Mouse (Mus musculus): Measurements from ENCODE around the gene Gna14. TPM values are rescaled to one million over a fixed set of nuclear protein-coding genes. Genes with fewer than 3 reads are reported as not detected.

Gna14 gene
- polyA plus RNA-seq, 1 experiment from 2014 or later, result 1.3 TPM

DNA sequence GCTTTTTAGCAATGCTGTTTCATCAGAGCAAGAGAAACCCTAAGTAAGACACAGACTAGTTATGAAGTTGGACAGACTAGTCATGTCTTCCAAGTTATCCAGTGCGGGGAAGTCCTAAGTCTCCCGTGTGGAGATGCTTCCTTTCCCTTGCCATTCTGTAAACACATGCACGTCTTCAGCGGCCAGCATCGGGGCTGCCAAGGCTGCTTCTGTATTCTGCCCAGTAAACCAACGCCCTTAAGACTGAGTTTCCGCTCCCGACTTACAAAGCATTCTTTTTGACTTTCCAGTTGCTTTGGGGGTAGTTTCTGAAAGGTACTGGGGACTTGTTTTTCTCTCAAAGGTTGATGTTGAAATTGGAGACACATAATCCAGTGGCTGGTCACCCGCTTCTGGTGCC, 26.9 kb downstream of the Gna14 start:
- no peak overlapping the region for H3K4me2 ChIP-seq (ENCODE audit: low read depth, low read length)
- H3K9ac ChIP-seq (ENCODE audit: low read length), result no peak overlapping the region
- no peaks in the 10 kb centered on the region for H3K27me3 ChIP-seq (ENCODE audit: control insufficient read depth, insufficient read depth, low read length)
- 69% methylated on average over 9 of the region's 9 CpGs for WGBS
- no peak for ATAC-seq (replicated peaks; ENCODE audit: extremely low read depth, insufficient read depth, low FRiP score)
- H3K27ac ChIP-seq (ENCODE audit: low read length), result no peak overlapping the region
- no peaks in the 10 kb centered on the region for H3K4me1 ChIP-seq (ENCODE audit: control insufficient read depth, insufficient read depth, low read length)
- H3K9me3 ChIP-seq (replicated peaks; ENCODE audit: control insufficient read depth, low read length), result no peaks in the 10 kb centered on the region
- no peak overlapping the region for H3K4me3 ChIP-seq (ENCODE audit: low read length)
- no peaks in the 10 kb centered on the region for H3K36me3 ChIP-seq (ENCODE audit: control insufficient read depth, insufficient read depth)

DNA sequence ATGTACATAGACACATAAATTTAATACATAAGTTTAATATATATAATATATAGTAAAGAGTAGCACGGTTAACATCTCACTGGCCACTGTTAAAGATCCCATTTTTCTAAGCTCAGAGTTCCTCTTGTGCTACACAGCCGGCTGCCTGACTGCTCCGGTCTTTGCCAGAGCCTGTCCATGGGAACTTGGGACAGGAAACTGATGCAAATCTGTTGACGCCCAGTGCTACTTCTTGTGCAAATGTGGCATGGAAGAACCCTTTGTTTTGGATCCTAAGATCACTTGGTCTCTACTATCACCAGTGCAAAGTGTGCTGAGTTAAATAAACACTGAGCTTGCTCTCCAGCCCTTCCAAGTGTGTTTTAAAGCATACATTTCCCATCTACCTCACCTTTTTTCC, 29.2 kb downstream of the Gna14 start:
- Histone ChIP-seq H3K9me3 (replicated peaks; ENCODE audit: control insufficient read depth, low read length) (no peaks in the 10 kb centered on the region; the same call in 1 of the 2 replicates), H3K4me1 (ENCODE audit: control insufficient read depth, insufficient read depth, low read length) (no peaks in the 10 kb centered on the region), H3K4me2 (ENCODE audit: low read depth, low read length) (no peak overlapping the region), H3K9ac (ENCODE audit: low read length) (no peak overlapping the region), H3K27me3 (ENCODE audit: control insufficient read depth, insufficient read depth, low read length) (no peaks in the 10 kb centered on the region), H3K4me3 (ENCODE audit: low read length) (no peak overlapping the region), H3K36me3 (ENCODE audit: control insufficient read depth, insufficient read depth) (no peaks in the 10 kb centered on the region), H3K27ac (ENCODE audit: low read length) (no peak overlapping the region)
- 54% methylated on average over 4 of the region's 4 CpGs for WGBS
- ATAC-seq (replicated peaks; ENCODE audit: extremely low read depth, insufficient read depth, low FRiP score), result no peak

DNA sequence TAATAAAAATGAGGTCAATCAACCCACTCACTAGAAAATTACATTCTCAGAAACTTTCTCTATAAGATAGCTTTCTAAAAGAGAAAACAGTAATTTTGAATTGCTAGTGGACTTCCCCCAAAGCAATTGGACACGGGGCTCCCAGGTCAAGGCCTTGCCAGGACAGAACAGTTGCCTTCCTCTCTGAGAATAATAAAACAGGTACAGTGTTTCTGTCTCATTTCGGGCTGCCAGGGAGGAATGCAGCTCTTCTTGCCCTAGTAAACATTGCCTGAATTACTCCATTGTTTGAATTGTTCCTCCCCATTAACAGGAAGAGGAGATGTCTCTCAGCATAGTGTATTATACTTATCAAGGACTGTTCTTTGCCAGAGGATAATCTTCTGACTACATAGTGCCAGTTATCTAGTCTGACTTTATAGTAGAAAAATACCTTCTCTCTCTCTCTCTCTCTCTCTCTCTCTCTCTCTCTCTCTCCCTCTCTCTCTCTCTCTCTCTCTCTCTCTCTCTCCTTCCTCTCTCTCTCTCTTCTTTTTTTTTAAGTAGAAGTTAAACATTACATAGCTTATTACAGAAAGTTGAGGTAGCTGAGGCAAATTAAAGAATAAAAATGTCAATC, 33.3 kb downstream of the Gna14 start:
- WGBS, result 45% methylated on average over 2 of the region's 2 CpGs
- Histone ChIP-seq H3K9me3 (replicated peaks; ENCODE audit: control insufficient read depth, low read length) (peaks cover 6% of the 10 kb centered on the region), H3K27me3 (ENCODE audit: control insufficient read depth, insufficient read depth, low read length) (no peaks in the 10 kb centered on the region)

DNA sequence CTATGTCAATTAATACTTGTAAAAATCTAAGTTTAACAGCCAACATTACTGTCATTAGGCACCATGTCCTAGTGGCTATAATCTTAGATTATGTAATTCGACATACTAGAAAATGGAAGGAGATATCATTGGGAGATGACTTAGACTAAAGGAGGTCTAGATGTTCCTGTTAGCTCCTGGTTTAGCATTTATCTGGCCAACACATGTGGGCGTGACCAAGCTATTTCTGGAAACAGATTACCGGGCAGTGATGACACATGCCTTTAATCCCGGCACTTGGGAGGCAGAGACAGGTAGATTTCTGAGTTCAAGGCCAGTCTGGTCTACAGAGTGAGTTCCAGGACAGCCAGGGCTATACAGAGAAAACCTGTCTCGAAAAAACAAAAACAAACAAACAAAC, 37.1 kb downstream of the Gna14 start:
- H3K9ac ChIP-seq (ENCODE audit: low read length), result no peak overlapping the region
- no peaks in the 10 kb centered on the region for H3K27me3 ChIP-seq (ENCODE audit: control insufficient read depth, insufficient read depth, low read length)
- H3K4me1 ChIP-seq (ENCODE audit: control insufficient read depth, insufficient read depth, low read length), result no peaks in the 10 kb centered on the region
- no peak overlapping the region for H3K4me2 ChIP-seq (ENCODE audit: low read depth, low read length)
- no peaks in the 10 kb centered on the region for H3K36me3 ChIP-seq (ENCODE audit: control insufficient read depth, insufficient read depth)
- no peak overlapping the region for H3K4me3 ChIP-seq (ENCODE audit: low read length)
- peaks cover 6% of the 10 kb centered on the region for H3K9me3 ChIP-seq (replicated peaks; ENCODE audit: control insufficient read depth, low read length)
- no peak overlapping the region for H3K27ac ChIP-seq (ENCODE audit: low read length)
- 71% methylated on average over 5 of the region's 5 CpGs for WGBS
- no peak for ATAC-seq (replicated peaks; ENCODE audit: extremely low read depth, insufficient read depth, low FRiP score)

More for the DNA sequence above, 33.3 kb downstream of the Gna14 start:
- ATAC-seq (replicated peaks; ENCODE audit: extremely low read depth, insufficient read depth, low FRiP score), result no peak
- Histone ChIP-seq H3K4me2 (ENCODE audit: low read depth, low read length) (no peak overlapping the region), H3K27ac (ENCODE audit: low read length) (no peak overlapping the region), H3K4me1 (ENCODE audit: control insufficient read depth, insufficient read depth, low read length) (no peaks in the 10 kb centered on the region), H3K36me3 (ENCODE audit: control insufficient read depth, insufficient read depth) (no peaks in the 10 kb centered on the region), H3K4me3 (ENCODE audit: low read length) (no peak overlapping the region), H3K9ac (ENCODE audit: low read length) (no peak overlapping the region)

DNA sequence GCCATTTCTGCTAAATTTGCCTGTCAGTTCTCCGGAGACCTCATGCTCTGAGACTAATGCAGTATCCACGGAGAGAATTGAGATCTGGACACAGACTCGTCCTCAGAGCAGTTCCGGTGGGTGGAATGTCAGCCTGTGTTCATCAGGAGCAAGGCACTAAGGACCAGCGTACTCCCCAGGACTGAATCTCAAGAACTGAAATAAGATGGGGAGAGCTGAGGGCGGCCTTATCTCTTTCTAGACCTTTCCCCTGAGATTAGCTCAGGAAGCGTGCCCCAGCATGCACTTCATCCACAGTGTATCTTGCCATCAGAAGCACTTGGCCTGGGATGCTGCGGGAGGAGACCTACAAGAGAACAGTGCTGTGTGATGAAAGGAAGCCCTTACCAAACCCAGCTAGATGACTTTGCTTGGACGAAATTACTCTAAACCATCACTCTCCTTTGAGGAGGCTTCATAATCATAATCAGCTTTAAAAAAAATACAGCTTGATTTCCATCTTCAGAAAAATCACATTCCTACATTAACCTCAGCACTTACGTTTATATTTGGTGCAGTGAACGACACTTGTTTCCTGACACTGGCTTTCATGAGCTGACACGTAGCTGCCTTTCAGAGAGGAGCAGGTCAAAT, 41.9 kb downstream of the Gna14 start:
- H3K36me3 ChIP-seq (ENCODE audit: control insufficient read depth, insufficient read depth), result no peaks in the 10 kb centered on the region
- H3K4me2 ChIP-seq (ENCODE audit: low read depth, low read length), result no peak overlapping the region
- ATAC-seq (replicated peaks; ENCODE audit: extremely low read depth, insufficient read depth, low FRiP score), result no peak
- H3K27ac ChIP-seq (ENCODE audit: low read length), result no peak overlapping the region
- H3K4me3 ChIP-seq (ENCODE audit: low read length), result no peak overlapping the region
- no peaks in the 10 kb centered on the region for H3K4me1 ChIP-seq (ENCODE audit: control insufficient read depth, insufficient read depth, low read length)
- H3K9me3 ChIP-seq (replicated peaks; ENCODE audit: control insufficient read depth, low read length), result peaks cover 6% of the 10 kb centered on the region
- no peaks in the 10 kb centered on the region for H3K27me3 ChIP-seq (ENCODE audit: control insufficient read depth, insufficient read depth, low read length)
- H3K9ac ChIP-seq (ENCODE audit: low read length), result no peak overlapping the region
- WGBS, result 49% methylated on average over 12 of the region's 12 CpGs

DNA sequence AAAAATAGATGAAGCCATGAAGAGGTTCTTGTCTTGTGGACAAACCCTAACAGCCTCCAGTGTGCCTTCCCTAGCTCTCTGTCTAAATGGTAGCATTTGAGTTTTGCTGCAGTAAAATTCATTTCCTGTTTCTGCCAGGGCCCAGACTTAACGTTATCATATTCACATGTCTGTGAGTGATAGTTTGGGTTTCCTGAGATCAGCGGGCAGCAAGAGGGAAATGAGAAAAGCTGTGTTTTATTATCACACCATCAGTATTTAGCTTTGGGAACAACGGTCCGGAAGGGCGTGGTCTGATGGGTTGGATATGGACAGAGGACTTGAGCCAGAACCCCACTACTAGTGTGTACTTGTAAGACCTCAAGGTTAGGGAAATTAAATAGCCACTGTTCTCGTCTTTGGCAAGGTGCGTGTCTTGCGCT, 42.6 kb downstream of the Gna14 start:
- WGBS, result 57% methylated on average over 8 of the region's 8 CpGs
- no peaks in the 10 kb centered on the region for H3K27me3 ChIP-seq (ENCODE audit: control insufficient read depth, insufficient read depth, low read length)
- no peak overlapping the region for H3K9ac ChIP-seq (ENCODE audit: low read length)
- H3K27ac ChIP-seq (ENCODE audit: low read length), result no peak overlapping the region
- no peaks in the 10 kb centered on the region for H3K36me3 ChIP-seq (ENCODE audit: control insufficient read depth, insufficient read depth)
- no peak overlapping the region for H3K4me3 ChIP-seq (ENCODE audit: low read length)
- no peak overlapping the region for H3K4me2 ChIP-seq (ENCODE audit: low read depth, low read length)
- ATAC-seq (replicated peaks; ENCODE audit: extremely low read depth, insufficient read depth, low FRiP score), result no peak
- H3K4me1 ChIP-seq (ENCODE audit: control insufficient read depth, insufficient read depth, low read length), result no peaks in the 10 kb centered on the region
- peaks cover 5% of the 10 kb centered on the region for H3K9me3 ChIP-seq (replicated peaks; ENCODE audit: control insufficient read depth, low read length)

DNA sequence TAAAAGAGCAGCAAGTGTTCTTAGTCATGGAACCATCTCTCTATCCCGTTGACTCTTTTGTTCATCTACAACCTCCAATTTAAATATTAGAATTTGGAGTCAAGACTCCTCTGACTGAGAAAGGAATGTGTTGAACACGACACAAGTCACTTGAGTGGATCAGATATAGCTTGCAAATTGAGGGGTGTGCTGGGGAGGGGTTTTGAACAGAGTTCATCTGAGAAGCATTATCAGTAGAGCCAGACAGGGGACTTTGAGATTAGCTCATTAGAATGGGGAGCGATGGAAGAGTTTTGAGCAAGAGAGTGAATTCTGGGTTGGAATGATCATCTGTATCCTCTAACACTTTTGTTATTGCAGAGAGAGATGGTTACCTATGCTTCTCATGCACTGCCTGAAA, 46.5 kb downstream of the Gna14 start:
- Histone ChIP-seq H3K9me3 (replicated peaks; ENCODE audit: control insufficient read depth, low read length) (no peaks in the 10 kb centered on the region), H3K4me3 (ENCODE audit: low read length) (no peak overlapping the region), H3K27me3 (ENCODE audit: control insufficient read depth, insufficient read depth, low read length) (no peaks in the 10 kb centered on the region), H3K9ac (ENCODE audit: low read length) (no peak overlapping the region), H3K4me2 (ENCODE audit: low read depth, low read length) (no peak overlapping the region), H3K27ac (ENCODE audit: low read length) (no peak overlapping the region), H3K36me3 (ENCODE audit: control insufficient read depth, insufficient read depth) (no peaks in the 10 kb centered on the region), H3K4me1 (ENCODE audit: control insufficient read depth, insufficient read depth, low read length) (no peaks in the 10 kb centered on the region)
- ATAC-seq (replicated peaks; ENCODE audit: extremely low read depth, insufficient read depth, low FRiP score), result no peak
- WGBS, result 69% methylated on average over 3 of the region's 3 CpGs

DNA sequence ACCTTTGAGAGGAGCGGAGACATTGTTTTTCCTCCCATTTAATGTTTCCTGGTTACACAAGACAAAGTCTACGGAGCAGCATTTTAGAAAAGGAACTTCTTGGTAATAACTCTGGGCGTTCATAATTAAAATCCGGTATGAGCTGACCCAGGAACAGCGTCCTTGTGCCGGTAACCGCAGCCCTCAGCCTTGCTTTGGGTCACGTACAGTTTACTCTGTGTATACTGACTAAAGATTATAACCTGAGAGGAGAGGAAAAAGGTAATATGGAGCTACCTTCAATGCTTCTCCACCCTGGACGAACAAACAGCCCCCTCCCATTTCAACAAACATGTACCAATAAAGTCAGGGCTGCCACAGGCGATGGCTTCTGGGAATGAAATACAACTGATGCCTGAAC, 48.7 kb downstream of the Gna14 start:
- Histone ChIP-seq H3K4me2 (ENCODE audit: low read depth, low read length) (no peak overlapping the region), H3K36me3 (ENCODE audit: control insufficient read depth, insufficient read depth) (no peaks in the 10 kb centered on the region), H3K4me1 (ENCODE audit: control insufficient read depth, insufficient read depth, low read length) (no peaks in the 10 kb centered on the region), H3K4me3 (ENCODE audit: low read length) (no peak overlapping the region), H3K27ac (ENCODE audit: low read length) (no peak overlapping the region), H3K27me3 (ENCODE audit: control insufficient read depth, insufficient read depth, low read length) (no peaks in the 10 kb centered on the region), H3K9me3 (replicated peaks; ENCODE audit: control insufficient read depth, low read length) (no peaks in the 10 kb centered on the region), H3K9ac (ENCODE audit: low read length) (no peak overlapping the region)
- no peak for ATAC-seq (replicated peaks; ENCODE audit: extremely low read depth, insufficient read depth, low FRiP score)
- 82% methylated on average over 10 of the region's 10 CpGs for WGBS

DNA sequence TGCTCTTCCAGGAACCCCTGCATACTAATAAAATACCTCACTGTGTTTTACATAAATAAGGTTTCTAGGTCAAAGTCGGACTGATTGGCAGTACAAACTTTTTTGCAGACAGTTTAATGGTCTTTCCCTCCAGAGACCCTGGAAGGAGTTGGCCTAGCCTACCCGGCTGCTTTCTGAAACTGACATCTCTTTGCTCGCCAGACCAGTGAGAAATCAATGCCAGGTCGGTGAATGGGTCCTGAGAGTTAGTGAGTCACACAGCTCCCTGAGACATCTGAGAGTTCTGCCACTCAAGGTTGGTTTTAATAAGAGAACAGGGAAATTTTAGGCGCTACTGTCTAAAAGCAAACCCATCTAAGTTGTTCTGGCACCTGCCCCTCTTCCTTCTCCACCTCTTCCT, 49.1 kb downstream of the Gna14 start:
- H3K27me3 ChIP-seq (ENCODE audit: control insufficient read depth, insufficient read depth, low read length), result no peaks in the 10 kb centered on the region
- H3K4me1 ChIP-seq (ENCODE audit: control insufficient read depth, insufficient read depth, low read length), result no peaks in the 10 kb centered on the region
- ATAC-seq (replicated peaks; ENCODE audit: extremely low read depth, insufficient read depth, low FRiP score), result no peak
- WGBS, result 78% methylated on average over 5 of the region's 5 CpGs
- H3K4me3 ChIP-seq (ENCODE audit: low read length), result no peak overlapping the region
- H3K36me3 ChIP-seq (ENCODE audit: control insufficient read depth, insufficient read depth), result no peaks in the 10 kb centered on the region
- H3K4me2 ChIP-seq (ENCODE audit: low read depth, low read length), result no peak overlapping the region
- no peak overlapping the region for H3K9ac ChIP-seq (ENCODE audit: low read length)
- H3K27ac ChIP-seq (ENCODE audit: low read length), result no peak overlapping the region
- no peaks in the 10 kb centered on the region for H3K9me3 ChIP-seq (replicated peaks; ENCODE audit: control insufficient read depth, low read length)

Measured in heart, embryonic 16.5 days (tissue).